Mouse (Mus musculus): ENCODE measurements around the gene Zbtb49.
A peak's percentile ranks its signal among the peaks of the same experiment; 100 is the strongest.

The Zbtb49 gene

GRCm38 (mm10) chr5:38220328-38220912, at the start of gene Zbtb49, which contains the start of gene Lyar:
Gene Zbtb49 (minus strand): TSS chr5:38220457.
Gene Lyar (plus strand): TSS chr5:38220470.
- peak; percentile 90 for DNase-seq (ENCODE audit: extremely low read depth, insufficient read length, low spot score)

- DNase-seq (ENCODE audit: extremely low read depth, insufficient read length, low spot score) = peak; percentile 80
Measured at GRCm38 (mm10) chr5:38260107-38260682, 39.9 kb upstream of the Zbtb49 start, which contains the start of gene Tmem128. Gene Tmem128 (plus strand): TSS chr5:38260185.

- no peak for DNase-seq (ENCODE audit: extremely low read depth, insufficient read length, low spot score)
Measured at GRCm38 (mm10) chr5:38259455-38260106, 39.3 kb upstream of the Zbtb49 start.

GRCm38 (mm10) chr5:38258773-38259146, 38.5 kb upstream of the Zbtb49 start:
- no peak for DNase-seq (ENCODE audit: extremely low read depth, insufficient read length, low spot score)

GRCm38 (mm10) chr5:38258034-38258772, 37.9 kb upstream of the Zbtb49 start:
- DNase-seq (ENCODE audit: extremely low read depth, insufficient read length, low spot score) = no peak

- no peak for DNase-seq (ENCODE audit: extremely low read depth, insufficient read length, low spot score)
Measured at GRCm38 (mm10) chr5:38256551-38256950, 36.3 kb upstream of the Zbtb49 start.

GRCm38 (mm10) chr5:38255644-38256043, 35.4 kb upstream of the Zbtb49 start:
- no peak for DNase-seq (ENCODE audit: extremely low read depth, insufficient read length, low spot score)

GRCm38 (mm10) chr5:38255195-38255594, 34.9 kb upstream of the Zbtb49 start:
- no peak for DNase-seq (ENCODE audit: extremely low read depth, insufficient read length, low spot score)

- DNase-seq (ENCODE audit: extremely low read depth, insufficient read length, low spot score) = no peak
Measured at GRCm38 (mm10) chr5:38241966-38242365, 21.7 kb upstream of the Zbtb49 start.

- no peak for DNase-seq (ENCODE audit: extremely low read depth, insufficient read length, low spot score)
Measured at GRCm38 (mm10) chr5:38241473-38241834, 21.2 kb upstream of the Zbtb49 start.

- DNase-seq (ENCODE audit: extremely low read depth, insufficient read length, low spot score) = no peak
Measured at GRCm38 (mm10) chr5:38240727-38241472, 20.6 kb upstream of the Zbtb49 start.

GRCm38 (mm10) chr5:38236627-38237026, 16.4 kb upstream of the Zbtb49 start:
- DNase-seq (ENCODE audit: extremely low read depth, insufficient read length, low spot score) = no peak

GRCm38 (mm10) chr5:38235422-38235821, 15.2 kb upstream of the Zbtb49 start:
- peak; percentile 30 for DNase-seq (ENCODE audit: extremely low read depth, insufficient read length, low spot score)

GRCm38 (mm10) chr5:38219771-38220307, 418 bp downstream of the Zbtb49 start:
- DNase-seq (ENCODE audit: extremely low read depth, insufficient read length, low spot score) = no peak

- no peak for DNase-seq (ENCODE audit: extremely low read depth, insufficient read length, low spot score)
Measured at GRCm38 (mm10) chr5:38213009-38213408, 7.2 kb downstream of the Zbtb49 start.

GRCm38 (mm10) chr5:38211691-38212090, 8.6 kb downstream of the Zbtb49 start:
- no peak for DNase-seq (ENCODE audit: extremely low read depth, insufficient read length, low spot score)

- no peak for DNase-seq (ENCODE audit: extremely low read depth, insufficient read length, low spot score)
Measured at GRCm38 (mm10) chr5:38208985-38209384, 11.3 kb downstream of the Zbtb49 start.

GRCm38 (mm10) chr5:38205303-38205726, 14.9 kb downstream of the Zbtb49 start:
- DNase-seq (ENCODE audit: extremely low read depth, insufficient read length, low spot score) = no peak

- DNase-seq (ENCODE audit: extremely low read depth, insufficient read length, low spot score) = no peak
Measured at GRCm38 (mm10) chr5:38199686-38200085, 20.6 kb downstream of the Zbtb49 start.

- DNase-seq (ENCODE audit: extremely low read depth, insufficient read length, low spot score) = peak; percentile 53
Measured at GRCm38 (mm10) chr5:38197482-38197823, 22.8 kb downstream of the Zbtb49 start.
